Mouse (Mus musculus): Measurements from ENCODE around the gene Ifi27l2a. TPM values are rescaled to one million over a fixed set of nuclear protein-coding genes. Genes with fewer than 3 reads are reported as not detected.
"Not testable (repeated sequence)": the region's sequence is repeated elsewhere in the genome, so short reads cannot be mapped to it uniquely, and the experiment has no call there.

Ifi27l2a gene
- polyA plus RNA-seq, 1 experiment from 2014 or later, result 1.5 TPM

DNA sequence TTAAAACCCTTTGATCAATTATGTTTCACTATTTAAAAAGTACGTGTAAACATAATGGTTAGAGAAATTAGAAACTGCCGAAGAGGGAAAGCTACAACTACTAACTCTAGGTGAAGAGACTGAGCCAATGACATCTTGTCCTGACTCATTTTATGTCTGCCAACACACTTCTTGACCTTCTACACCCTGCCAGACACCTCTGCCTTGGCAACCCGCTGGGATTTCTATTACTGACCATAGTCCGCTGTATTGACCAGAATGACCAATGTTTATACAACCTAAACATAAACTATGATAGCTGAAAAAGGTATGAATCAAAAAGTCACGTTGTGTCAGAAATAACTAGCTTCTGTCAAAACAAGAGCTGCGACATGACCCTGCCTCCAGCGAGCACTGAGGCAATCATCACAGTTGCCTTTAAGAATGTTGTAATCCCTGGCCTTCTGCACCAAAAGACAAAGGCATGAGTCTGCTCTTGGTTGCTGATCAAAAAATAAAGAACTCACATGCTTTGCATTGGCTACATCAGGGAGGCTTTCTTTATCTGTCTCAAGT lies 34.1 kb upstream of the Ifi27l2a start:
- Histone ChIP-seq H3K4me2 (no peak overlapping the region), H3K27ac (ENCODE audit: low read depth, low read length) (no peak overlapping the region), H3K4me1 (replicated peaks; ENCODE audit: control insufficient read depth, insufficient read depth, low read length) (no peaks in the 10 kb centered on the region), H3K4me3 (ENCODE audit: low read depth, low read length) (no peak overlapping the region), H3K9ac (ENCODE audit: low read depth, low read length) (no peak overlapping the region), H3K27me3 (replicated peaks; ENCODE audit: control insufficient read depth, insufficient read depth, low read length) (no peaks in the 10 kb centered on the region), H3K9me3 (ENCODE audit: control insufficient read depth, low read length) (no peaks in the 10 kb centered on the region), H3K36me3 (ENCODE audit: control insufficient read depth, insufficient read depth, low read length) (no peaks in the 10 kb centered on the region)
- no peak for DNase-seq (ENCODE audit: low spot score)
- ATAC-seq (replicated peaks; ENCODE audit: low FRiP score), result no peak
- WGBS, result 65% methylated on average over 7 of the region's 7 CpGs

DNA sequence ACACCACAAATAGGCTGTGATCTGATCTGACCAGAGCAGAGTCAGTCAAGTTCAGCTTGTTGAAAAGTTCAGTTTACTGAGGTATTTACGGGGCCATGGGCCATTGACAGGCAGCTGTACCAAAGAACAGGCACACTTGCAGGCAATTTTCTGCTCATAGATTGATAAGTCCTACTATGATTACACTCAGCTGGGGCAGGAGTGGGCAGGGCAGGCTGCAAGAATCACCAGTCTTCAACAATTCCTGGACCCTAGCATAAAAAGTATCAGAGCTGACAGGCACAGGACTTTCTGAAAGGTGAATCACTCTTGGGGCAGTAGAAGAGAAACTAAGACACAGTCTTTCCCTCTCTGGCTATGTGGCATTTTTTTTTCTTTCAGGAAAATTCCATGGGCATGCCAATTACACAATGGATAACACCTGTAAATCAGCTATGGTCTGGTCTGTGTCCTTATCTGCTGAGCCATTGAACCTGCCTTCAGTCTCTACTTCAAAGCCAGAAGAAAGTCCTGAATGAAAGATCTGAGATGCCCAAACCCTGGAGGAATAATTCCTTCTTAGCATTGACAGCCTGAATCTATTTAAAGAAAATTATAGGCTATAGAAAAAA lies 33.4 kb upstream of the Ifi27l2a start:
- no peak for ATAC-seq (replicated peaks; ENCODE audit: low FRiP score)
- H3K9me3 ChIP-seq (ENCODE audit: control insufficient read depth, low read length), result no peaks in the 10 kb centered on the region
- no peaks in the 10 kb centered on the region for H3K27me3 ChIP-seq (replicated peaks; ENCODE audit: control insufficient read depth, insufficient read depth, low read length)
- no peak for DNase-seq (ENCODE audit: low spot score)
- H3K36me3 ChIP-seq (ENCODE audit: control insufficient read depth, insufficient read depth, low read length), result no peaks in the 10 kb centered on the region
- WGBS, result 66% methylated on average over 1 of the region's 1 CpGs
- no peak overlapping the region for H3K4me3 ChIP-seq (ENCODE audit: low read depth, low read length)
- no peak overlapping the region for H3K4me2 ChIP-seq
- no peak overlapping the region for H3K9ac ChIP-seq (ENCODE audit: low read depth, low read length)
- no peak overlapping the region for H3K27ac ChIP-seq (ENCODE audit: low read depth, low read length)
- no peaks in the 10 kb centered on the region for H3K4me1 ChIP-seq (replicated peaks; ENCODE audit: control insufficient read depth, insufficient read depth, low read length)

DNA sequence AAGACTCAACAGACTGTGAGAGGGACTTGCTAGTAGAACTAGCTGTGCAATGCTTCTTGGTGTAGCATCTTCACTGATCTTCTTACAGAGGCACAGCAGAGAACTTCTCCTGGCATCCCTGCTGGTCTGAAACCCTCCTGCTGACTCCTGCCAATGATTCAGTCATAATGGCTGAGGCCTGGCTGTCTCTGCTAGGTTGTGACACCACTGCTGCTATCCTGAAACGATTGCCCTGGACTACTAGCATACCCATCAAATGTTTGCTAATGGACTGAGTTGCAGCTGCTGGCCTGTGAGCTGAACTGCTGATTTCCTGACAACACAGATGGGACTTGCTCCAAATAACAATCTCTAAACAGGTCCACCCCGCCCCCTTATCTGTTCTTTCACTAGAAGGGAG lies 31.0 kb upstream of the Ifi27l2a start:
- Histone ChIP-seq H3K9ac (ENCODE audit: low read depth, low read length) (no peak overlapping the region), H3K4me2 (no peak overlapping the region), H3K4me1 (replicated peaks; ENCODE audit: control insufficient read depth, insufficient read depth, low read length) (no peaks in the 10 kb centered on the region), H3K27me3 (replicated peaks; ENCODE audit: control insufficient read depth, insufficient read depth, low read length) (no peaks in the 10 kb centered on the region), H3K4me3 (ENCODE audit: low read depth, low read length) (no peak overlapping the region), H3K36me3 (ENCODE audit: control insufficient read depth, insufficient read depth, low read length) (no peaks in the 10 kb centered on the region), H3K9me3 (ENCODE audit: control insufficient read depth, low read length) (no peaks in the 10 kb centered on the region), H3K27ac (ENCODE audit: low read depth, low read length) (no peak overlapping the region)
- 35% methylated on average over 2 of the region's 2 CpGs for WGBS
- ATAC-seq (replicated peaks; ENCODE audit: low FRiP score), result no peak
- DNase-seq (ENCODE audit: low spot score), result no peak

DNA sequence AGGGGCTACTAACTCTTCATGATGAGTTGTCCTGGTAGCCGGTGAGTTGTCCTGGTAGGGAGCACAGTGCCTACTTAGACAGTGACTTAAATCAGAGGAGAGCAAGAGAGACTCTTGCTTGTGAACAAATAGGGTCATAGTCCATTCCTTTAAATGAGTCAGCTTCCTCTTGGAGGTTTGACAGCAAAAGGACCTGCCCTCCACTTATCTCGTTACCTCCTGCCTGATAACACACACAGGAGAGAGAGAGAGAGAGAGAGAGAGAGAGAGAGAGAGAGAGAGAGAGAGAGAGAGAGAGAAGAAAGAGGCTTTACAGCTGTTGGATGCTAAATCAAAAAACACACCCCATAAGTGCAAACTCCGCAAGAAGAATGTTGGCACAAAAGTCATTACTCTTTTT lies 13.7 kb upstream of the Ifi27l2a start, which contains the start of gene Ifi27l2b:
TSS of gene Ifi27l2b (minus strand) at position 84 of the 400 bp plus-strand sequence.
- WGBS, result 54% methylated on average over 3 of the region's 3 CpGs
- Histone ChIP-seq H3K9me3 (ENCODE audit: control insufficient read depth, low read length) (no peaks in the 10 kb centered on the region), H3K27ac (ENCODE audit: low read depth, low read length) (no peak within 1 kb of the TSS), H3K27me3 (replicated peaks; ENCODE audit: control insufficient read depth, insufficient read depth, low read length) (no peaks in the 10 kb centered on the region), H3K9ac (ENCODE audit: low read depth, low read length) (no peak within 1 kb of the TSS), H3K36me3 (ENCODE audit: control insufficient read depth, insufficient read depth, low read length) (no peaks in the 10 kb centered on the region), H3K4me3 (ENCODE audit: low read depth, low read length) (no peak within 1 kb of the TSS), H3K4me2 (no peak within 1 kb of the TSS), H3K4me1 (replicated peaks; ENCODE audit: control insufficient read depth, insufficient read depth, low read length) (no peaks in the 10 kb centered on the region)
- no peak for DNase-seq (ENCODE audit: low spot score)
- ATAC-seq (replicated peaks; ENCODE audit: low FRiP score), result no peak

DNA sequence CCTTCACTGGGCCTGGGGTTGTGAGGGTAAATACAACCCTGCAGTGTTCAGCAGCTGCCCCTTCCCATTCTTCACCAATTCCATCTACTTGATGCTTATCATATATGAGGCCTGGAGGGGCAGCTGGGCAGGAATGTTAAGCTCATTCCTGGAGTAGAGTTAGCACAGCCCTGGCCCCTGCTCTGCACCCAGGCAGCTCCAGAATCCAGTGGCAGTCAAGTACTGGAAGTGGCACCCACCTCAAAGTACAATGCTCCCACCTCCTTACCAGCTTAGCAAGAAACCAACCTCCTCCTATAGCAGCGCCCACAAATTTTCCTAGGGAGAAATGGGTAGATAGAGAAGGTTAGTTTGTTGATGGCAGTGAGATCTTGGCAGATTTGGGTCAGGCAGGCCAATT lies 13.2 kb upstream of the Ifi27l2a start:
- not testable (repeated sequence) for H3K4me2 ChIP-seq; H3K36me3 ChIP-seq (ENCODE audit: control insufficient read depth, insufficient read depth, low read length); H3K9me3 ChIP-seq (ENCODE audit: control insufficient read depth, low read length); H3K27me3 ChIP-seq (replicated peaks; ENCODE audit: control insufficient read depth, insufficient read depth, low read length); H3K4me1 ChIP-seq (replicated peaks; ENCODE audit: control insufficient read depth, insufficient read depth, low read length); ATAC-seq (replicated peaks; ENCODE audit: low FRiP score); H3K4me3 ChIP-seq (ENCODE audit: low read depth, low read length); DNase-seq (ENCODE audit: low spot score); H3K27ac ChIP-seq (ENCODE audit: low read depth, low read length); H3K9ac ChIP-seq (ENCODE audit: low read depth, low read length)
- no CpG with 5 or more reads among the region's 1 CpGs for WGBS

DNA sequence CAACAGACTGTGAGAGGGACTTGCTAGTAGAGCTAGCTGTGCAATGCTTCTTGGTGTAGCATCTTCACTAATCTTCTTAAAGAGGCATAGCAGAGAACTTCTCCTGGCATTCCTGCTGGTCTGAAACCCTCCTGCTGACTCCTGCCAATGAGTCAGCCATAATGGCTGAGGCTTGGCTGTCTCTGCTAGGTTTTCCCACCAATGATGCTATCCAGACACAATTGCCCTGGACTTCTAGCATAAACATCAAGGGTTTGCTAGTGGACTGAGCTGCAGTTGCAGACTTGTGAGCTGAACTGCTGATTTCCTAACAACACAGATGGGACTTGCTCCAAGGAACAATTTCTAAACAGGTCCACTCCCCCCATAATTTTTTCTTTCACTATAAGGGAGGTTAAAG lies 9.9 kb upstream of the Ifi27l2a start:
- Histone ChIP-seq H3K36me3 (ENCODE audit: control insufficient read depth, insufficient read depth, low read length) (no peaks in the 10 kb centered on the region), H3K9me3 (ENCODE audit: control insufficient read depth, low read length) (no peaks in the 10 kb centered on the region), H3K4me2 (no peak overlapping the region), H3K27me3 (replicated peaks; ENCODE audit: control insufficient read depth, insufficient read depth, low read length) (no peaks in the 10 kb centered on the region), H3K4me1 (replicated peaks; ENCODE audit: control insufficient read depth, insufficient read depth, low read length) (no peaks in the 10 kb centered on the region), H3K9ac (ENCODE audit: low read depth, low read length) (no peak overlapping the region), H3K4me3 (ENCODE audit: low read depth, low read length) (no peak overlapping the region), H3K27ac (ENCODE audit: low read depth, low read length) (no peak overlapping the region)
- no peak for ATAC-seq (replicated peaks; ENCODE audit: low FRiP score)
- DNase-seq (ENCODE audit: low spot score), result no peak

DNA sequence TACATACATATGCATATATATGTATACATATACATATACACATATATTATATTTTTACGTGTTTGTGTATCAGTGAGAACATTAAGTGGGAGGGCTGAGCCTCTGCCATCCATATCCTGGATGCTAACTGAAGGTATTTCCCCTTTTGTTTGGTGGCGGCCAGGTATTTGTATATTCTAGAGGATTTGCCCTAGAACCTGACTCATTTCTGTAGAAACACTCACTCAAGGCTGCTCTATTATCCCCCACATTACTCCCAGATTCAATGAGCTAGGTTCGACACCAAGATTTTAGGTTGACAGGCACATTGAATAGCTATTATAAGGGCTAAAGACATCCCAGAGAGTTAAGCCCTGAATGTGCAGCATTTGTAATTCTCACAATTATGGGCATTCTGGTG lies 1.6 kb upstream of the Ifi27l2a start:
- H3K4me1 ChIP-seq (replicated peaks; ENCODE audit: control insufficient read depth, insufficient read depth, low read length), result no peaks in the 10 kb centered on the region
- H3K9me3 ChIP-seq (ENCODE audit: control insufficient read depth, low read length), result no peaks in the 10 kb centered on the region
- no peak overlapping the region for H3K4me2 ChIP-seq
- no peak overlapping the region for H3K4me3 ChIP-seq (ENCODE audit: low read depth, low read length)
- H3K9ac ChIP-seq (ENCODE audit: low read depth, low read length), result no peak overlapping the region
- DNase-seq (ENCODE audit: low spot score), result no peak
- no peaks in the 10 kb centered on the region for H3K27me3 ChIP-seq (replicated peaks; ENCODE audit: control insufficient read depth, insufficient read depth, low read length)
- 83% methylated on average over 3 of the region's 3 CpGs for WGBS
- H3K27ac ChIP-seq (ENCODE audit: low read depth, low read length), result no peak overlapping the region
- ATAC-seq (replicated peaks; ENCODE audit: low FRiP score), result no peak
- no peaks in the 10 kb centered on the region for H3K36me3 ChIP-seq (ENCODE audit: control insufficient read depth, insufficient read depth, low read length)

DNA sequence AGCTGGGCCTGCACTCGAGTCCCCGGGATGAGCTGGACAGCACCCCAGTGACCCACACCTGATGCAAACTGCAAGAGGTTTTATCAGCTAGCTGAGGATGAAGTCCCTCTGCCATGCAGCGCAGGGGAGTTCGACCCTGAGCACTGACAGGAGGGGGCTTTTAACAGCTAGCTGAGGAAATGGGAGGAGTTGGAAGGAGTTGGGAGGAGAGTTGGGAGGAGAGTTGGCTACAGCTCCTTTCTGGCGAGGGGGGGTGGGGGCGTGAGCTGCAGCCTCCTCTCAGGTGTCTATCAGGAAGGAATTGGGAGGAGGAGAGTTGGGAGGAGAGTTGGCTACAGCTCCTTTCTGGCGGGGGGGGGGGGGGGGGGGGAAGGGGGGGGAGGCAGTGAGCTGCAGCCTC lies 781 bp upstream of the Ifi27l2a start:
- H3K4me3 ChIP-seq (ENCODE audit: low read depth, low read length); H3K27me3 ChIP-seq (replicated peaks; ENCODE audit: control insufficient read depth, insufficient read depth, low read length); H3K9ac ChIP-seq (ENCODE audit: low read depth, low read length); H3K4me1 ChIP-seq (replicated peaks; ENCODE audit: control insufficient read depth, insufficient read depth, low read length); DNase-seq (ENCODE audit: low spot score); H3K4me2 ChIP-seq; H3K36me3 ChIP-seq (ENCODE audit: control insufficient read depth, insufficient read depth, low read length); ATAC-seq (replicated peaks; ENCODE audit: low FRiP score); H3K9me3 ChIP-seq (ENCODE audit: control insufficient read depth, low read length); H3K27ac ChIP-seq (ENCODE audit: low read depth, low read length): not testable (repeated sequence)
- WGBS, result 25% methylated on average over 6 of the region's 7 CpGs

DNA sequence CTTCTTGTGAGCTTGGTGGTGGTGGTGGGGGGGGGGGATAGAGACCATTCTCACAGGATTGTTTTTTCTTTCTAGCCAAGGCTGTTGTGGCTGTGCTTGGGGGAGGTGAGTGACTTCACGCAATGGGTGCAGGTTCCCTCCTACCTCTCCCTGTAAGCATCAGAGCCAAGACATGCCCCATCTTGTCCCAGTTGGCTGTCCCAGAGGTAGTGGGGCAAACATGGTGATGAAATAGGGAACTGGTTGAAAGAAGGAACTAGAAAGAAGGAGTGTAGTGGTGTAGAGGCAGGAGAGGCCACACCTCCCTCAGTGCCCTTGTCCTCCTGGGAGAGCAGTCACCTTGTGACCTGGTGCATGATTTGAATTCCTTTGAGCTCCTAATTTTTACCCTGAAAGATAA lies 5.9 kb downstream of the Ifi27l2a start:
- Histone ChIP-seq H3K27ac (ENCODE audit: low read depth, low read length) (no peak overlapping the region), H3K9me3 (ENCODE audit: control insufficient read depth, low read length) (no peaks in the 10 kb centered on the region), H3K4me3 (ENCODE audit: low read depth, low read length) (no peak overlapping the region), H3K27me3 (replicated peaks; ENCODE audit: control insufficient read depth, insufficient read depth, low read length) (no peaks in the 10 kb centered on the region), H3K9ac (ENCODE audit: low read depth, low read length) (no peak overlapping the region), H3K4me1 (replicated peaks; ENCODE audit: control insufficient read depth, insufficient read depth, low read length) (no peaks in the 10 kb centered on the region), H3K4me2 (no peak overlapping the region), H3K36me3 (ENCODE audit: control insufficient read depth, insufficient read depth, low read length) (no peaks in the 10 kb centered on the region)
- ATAC-seq (replicated peaks; ENCODE audit: low FRiP score), result no peak
- WGBS, result 83% methylated on average over 1 of the region's 1 CpGs
- no peak for DNase-seq (ENCODE audit: low spot score)
